Mouse (Mus musculus): ENCODE measurements at regions not wholly inside any gene's neighbourhood (a gene's known extent, or its start where the extent isn't known, plus 50 kb on each side); places are given as distances from the start of the nearest gene placed in this dataset.

- Histone ChIP-seq H3K27me3 (ENCODE audit: control insufficient read depth, insufficient read depth, low read length) (no peaks in the 10 kb centered on the region), H3K4me3 (replicated peaks; ENCODE audit: low read depth, low read length) (no peak overlapping the region), H3K27ac (replicated peaks; ENCODE audit: low read depth, low read length) (no peak overlapping the region), H3K9ac (replicated peaks; ENCODE audit: low read length) (no peak overlapping the region), H3K4me2 (ENCODE audit: low read length) (no peak overlapping the region), H3K4me1 (ENCODE audit: control insufficient read depth, insufficient read depth, low read length) (no peaks in the 10 kb centered on the region), H3K36me3 (ENCODE audit: control insufficient read depth, insufficient read depth, low read length) (no peaks in the 10 kb centered on the region), H3K9me3 (ENCODE audit: control insufficient read depth, low read length) (no peaks in the 10 kb centered on the region)
- 63% methylated on average over 1 of the region's 1 CpGs for WGBS
- DNase-seq = no peak
- no peak for ATAC-seq (ENCODE audit: low FRiP score, low TSS enrichment)
Measured at GRCm38 (mm10) chr1:27963369-27963768, 816.7 kb downstream of the Gm597 start.

Data from midbrain, embryonic 14.5 days (tissue).